Comparison of ENCODE assay signal across 21 mouse cellular contexts in the genomic region with DNA sequence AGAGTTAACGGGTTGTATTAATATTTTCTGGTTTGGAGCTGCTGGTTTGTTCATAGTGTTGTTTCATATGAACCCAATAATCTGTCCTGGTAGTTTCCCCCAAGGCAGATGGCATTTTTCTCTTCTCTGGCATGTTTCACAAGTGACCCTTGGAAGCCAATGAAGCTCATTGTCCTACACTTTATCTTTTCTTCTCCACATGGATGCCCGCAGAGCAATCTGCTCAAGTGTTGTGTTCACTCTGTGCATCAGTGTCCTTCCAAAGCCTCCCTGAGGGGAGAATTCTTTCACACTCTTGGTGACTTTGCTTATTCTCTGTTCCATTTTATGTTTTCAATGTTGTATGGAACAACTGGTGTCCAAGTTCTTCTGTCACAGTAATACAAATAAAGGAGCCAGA.
DNase-seq lines count a peak whose midpoint lies in the region; ATAC-seq lines count a peak whose summit lies in the region.
"Had no signal": no experiment of that assay in that cellular context is flagged by ENCODE, and none has a peak within 500 bp of the region (broad histone marks: within the 10 kb centered on the region; RNA-seq: fewer than 3 reads in every experiment).

No protein-coding gene starts in this region.

- peak; percentile 44 for DNase-seq in Muller cell, postnatal 12 days (ENCODE audit: inconsistent ontology term)
- peak; percentile 21 for DNase-seq in cerebellum, adult 11 months
- peak; percentile 59 for DNase-seq in cerebellum, adult 9-10 months
- peak; percentile 11 to 32 for DNase-seq in cerebellum, postnatal 36 days
- no peak for DNase-seq in embryo, embryonic 9.5 days (ENCODE audit: extremely low spot score)
- DNase-seq in gastrocnemius, postnatal 14 days, result no peak
- DNase-seq: adrenal gland, adult 8-10 months; forebrain, postnatal 0 days; gastrocnemius, postnatal 10 days; kidney, adult 8-10 months; layer of hippocampus, postnatal 36 days; liver, embryonic 13.5 days; lung, adult 18-20 months; lung, postnatal 4 days; midbrain, embryonic 14.5 days; thymus, adult 2 months; thymus, postnatal 4 days had no signal

- ATAC-seq in activated CD4-positive, CD25-positive, alpha-beta regulatory T cell, adult 4 months, result no peak
- ATAC-seq: CD4-positive, CD25-positive, alpha-beta regulatory T cell, adult 4 months; forebrain, postnatal 0 days; intestine, embryonic 16.5 days; lung, postnatal 0 days had no signal

- intact Hi-C loops in gastrocnemius, postnatal 14 days (cut with DNase I; ENCODE audit: low total_unique reads), result no loop called here

Comparison
In these comparisons a context has a peak if more than half of its experiments do, and no peak if none do; other contexts are left out.
1. DNase-seq: peak in Muller cell, postnatal 12 days (single experiment), cerebellum, adult 11 months (single experiment), cerebellum, adult 9-10 months (single experiment) and cerebellum, postnatal 36 days (2 of 2); none in embryo, embryonic 9.5 days (single experiment) and gastrocnemius, postnatal 14 days (single experiment).